Mouse (Mus musculus) kidney, adult 18-20 months (tissue): ENCODE data around the gene Qsox2.

Experiments
- DNase-seq: peaks from one replicate; pipeline ENCODE4 v3.0.0; 2021

Gene Qsox2

GRCm38 (mm10) chr2:26237290-26237782 lies at the start of gene Qsox2:
Qsox2 (minus strand) TSS chr2:26237525.
- peak; percentile 93 for DNase-seq

- no peak for DNase-seq
These were observed 49.1 kb upstream of the Qsox2 start for GRCm38 (mm10) chr2:26286391-26286790.

- DNase-seq, result no peak
These were observed 48.5 kb upstream of the Qsox2 start for GRCm38 (mm10) chr2:26285804-26286203.

GRCm38 (mm10) chr2:26280594-26280993 lies 43.3 kb upstream of the Qsox2 start:
- DNase-seq, result no peak

GRCm38 (mm10) chr2:26279712-26280111 lies 42.4 kb upstream of the Qsox2 start:
- no peak for DNase-seq

- peak; percentile 58 for DNase-seq
These were observed 36.3 kb upstream of the Qsox2 start for GRCm38 (mm10) chr2:26273611-26274010.

- DNase-seq, result no peak
These were observed 30.9 kb upstream of the Qsox2 start for GRCm38 (mm10) chr2:26268216-26268615.

- no peak for DNase-seq
These were observed 28.9 kb upstream of the Qsox2 start for GRCm38 (mm10) chr2:26266066-26266742.

GRCm38 (mm10) chr2:26265095-26265494 lies 27.8 kb upstream of the Qsox2 start:
- DNase-seq, result no peak

- no peak for DNase-seq
These were observed 27.3 kb upstream of the Qsox2 start for GRCm38 (mm10) chr2:26264646-26265045.

- DNase-seq, result no peak
These were observed 20.2 kb upstream of the Qsox2 start for GRCm38 (mm10) chr2:26257315-26258096.

- no peak for DNase-seq
These were observed 17.5 kb upstream of the Qsox2 start for GRCm38 (mm10) chr2:26254816-26255215.

- DNase-seq, result no peak
These were observed 15.3 kb upstream of the Qsox2 start for GRCm38 (mm10) chr2:26252514-26253206.

- DNase-seq, result no peak
These were observed 10.2 kb upstream of the Qsox2 start for GRCm38 (mm10) chr2:26247531-26247930.

GRCm38 (mm10) chr2:26240841-26241240 lies 3.5 kb upstream of the Qsox2 start:
- no peak for DNase-seq

- DNase-seq, result no peak
These were observed 3.0 kb upstream of the Qsox2 start for GRCm38 (mm10) chr2:26240330-26240729.

- DNase-seq, result no peak
These were observed 540 bp downstream of the Qsox2 start for GRCm38 (mm10) chr2:26236681-26237289.

- no peak for DNase-seq
These were observed 2.6 kb downstream of the Qsox2 start for GRCm38 (mm10) chr2:26234771-26235170.

GRCm38 (mm10) chr2:26234253-26234652 lies 3.1 kb downstream of the Qsox2 start:
- no peak for DNase-seq

GRCm38 (mm10) chr2:26231366-26231765 lies 6.0 kb downstream of the Qsox2 start:
- no peak for DNase-seq

- DNase-seq, result no peak
These were observed 7.1 kb downstream of the Qsox2 start for GRCm38 (mm10) chr2:26230253-26230652.

- DNase-seq, result peak; percentile 14
These were observed 9.5 kb downstream of the Qsox2 start for GRCm38 (mm10) chr2:26227788-26228187.

- no peak for DNase-seq
These were observed 12.1 kb downstream of the Qsox2 start for GRCm38 (mm10) chr2:26225242-26225641.
